Mouse (Mus musculus) mouse embryonic stem cell (cell line): ENCODE measurements at regions not wholly inside any gene's neighbourhood (a gene's known extent, or its start where the extent isn't known, plus 50 kb on each side); places are given as distances from the start of the nearest gene placed in this dataset.

Experiments
- in situ Hi-C, 2 experiments: fragments of 300-500 bp; cut with MboI; formaldehyde crosslinking; loops; 1 replicate in 1 of 2; 3 replicates in 1 of 2; pipeline ENCODE4 v1.14.3; 2019 to 2020; ENCODE audit warnings: low sequenced_read_pairs in 2 of 2, low pct_unique_long_range_greater_than_20kb in 1 of 2, mixed read lengths in 1 of 2; ENCODE audit not compliant: unreplicated experiment in 1 of 2

- in situ Hi-C loops, result no loop called here
Observed at GRCm38 (mm10) chr8:89141529-89142235, 97.7 kb upstream of the Sall1 start.

GRCm38 (mm10) chr8:89139876-89140275 lies 95.9 kb upstream of the Sall1 start:
- in situ Hi-C loops, result no loop called here

- in situ Hi-C loops, result no loop called here
Observed at GRCm38 (mm10) chr8:89138416-89139125, 94.6 kb upstream of the Sall1 start.

- in situ Hi-C loops, result no loop called here
Observed at GRCm38 (mm10) chr8:89134581-89135484, 90.9 kb upstream of the Sall1 start.

- in situ Hi-C loops, result no loop called here
Observed at GRCm38 (mm10) chr8:89134058-89134457, 90.1 kb upstream of the Sall1 start.

GRCm38 (mm10) chr8:89121051-89121450 lies 77.1 kb upstream of the Sall1 start:
- in situ Hi-C loops, result no loop called here

- in situ Hi-C loops, result no loop called here
Observed at GRCm38 (mm10) chr8:89107895-89108660, 64.1 kb upstream of the Sall1 start.

GRCm38 (mm10) chr8:89106346-89106745 lies 62.4 kb upstream of the Sall1 start:
- in situ Hi-C loops, result no loop called here

- in situ Hi-C loops, result no loop called here
Observed at GRCm38 (mm10) chr8:89097396-89097795, 53.4 kb upstream of the Sall1 start.
